Mouse (Mus musculus) hematopoietic stem cell, adult 5-6 weeks (primary cell): ENCODE measurements around the gene Traip. TPM values are rescaled to one million over a fixed set of nuclear protein-coding genes. Genes with fewer than 3 reads are reported as not detected.

Experiments used
- ATAC-seq, 2 experiments: fragments of 125-278 bp in 1 of 2; replicated peaks in 1 of 2; 2 replicates each; pipeline ENCODE4 v1.8.0; 2016 to 2017; ENCODE audit warnings: inconsistent platforms in 2 of 2, mild to moderate bottlenecking in 2 of 2, moderate number of reproducible peaks in 2 of 2, low read depth in 1 of 2, moderate TSS enrichment in 1 of 2; ENCODE audit not compliant: low FRiP score in 2 of 2, poor library complexity in 2 of 2, severe bottlenecking in 2 of 2, insufficient read depth in 1 of 2, low TSS enrichment in 1 of 2
- total RNA-seq: library from RNA; stranded (forward); fragments of 172-1452, 232-1000 nt; gene quantifications from 2 replicates; pipeline ENCODE4 v1.2.3, GENCODE M21; 2017

Gene Traip
- total RNA-seq, 1 experiment from 2014 or later: 19.3 TPM

- no peak for ATAC-seq
Measured at GRCm38 (mm10) chr9:107926920-107927420, 23.0 kb upstream of the Traip start.

GRCm38 (mm10) chr9:107927749-107928148 lies 22.2 kb upstream of the Traip start:
- ATAC-seq: no peak

GRCm38 (mm10) chr9:107928169-107928568 lies 21.8 kb upstream of the Traip start, which contains the start of gene Actl11:
TSS of gene Actl11 (plus strand) at chr9:107928469.
- no peak for ATAC-seq

- no peak for ATAC-seq
Measured at GRCm38 (mm10) chr9:107932221-107932620, 17.7 kb upstream of the Traip start.

- ATAC-seq: no peak
Measured at GRCm38 (mm10) chr9:107934146-107934545, 15.8 kb upstream of the Traip start.

GRCm38 (mm10) chr9:107935374-107935773 lies 14.6 kb upstream of the Traip start, which contains the start of gene Camkv:
TSS of gene Camkv (plus strand) at chr9:107935674.
- ATAC-seq: no peak

- ATAC-seq: peak; percentile 39 to 58
Measured at GRCm38 (mm10) chr9:107935790-107936214, 14.1 kb upstream of the Traip start.

GRCm38 (mm10) chr9:107936215-107936822 lies 13.6 kb upstream of the Traip start:
- ATAC-seq: no peak

- ATAC-seq: no peak
Measured at GRCm38 (mm10) chr9:107936831-107937230, 13.1 kb upstream of the Traip start.

GRCm38 (mm10) chr9:107947241-107948194 lies 2.4 kb upstream of the Traip start:
- no peak for ATAC-seq

- no peak for ATAC-seq
Measured at GRCm38 (mm10) chr9:107949184-107949921, 583 bp upstream of the Traip start.

- ATAC-seq: peak; percentile 82 to 93
Measured at GRCm38 (mm10) chr9:107950460-107951355, 772 bp downstream of the Traip start.

- no peak for ATAC-seq
Measured at GRCm38 (mm10) chr9:107955613-107956289, 5.8 kb downstream of the Traip start.

GRCm38 (mm10) chr9:107957141-107957540 lies 7.2 kb downstream of the Traip start:
- ATAC-seq: no peak

- ATAC-seq: no peak
Measured at GRCm38 (mm10) chr9:107959896-107960295, 10.0 kb downstream of the Traip start.

- ATAC-seq: peak; percentile 58 to 75
Measured at GRCm38 (mm10) chr9:107960928-107961327, 11.0 kb downstream of the Traip start.
